In genomic region chr1:19983504-19983903, GRCm38 (mm10) we compare ENCODE assay signal across 16 mouse cellular contexts.
"Had no signal": no experiment of that assay in that cellular context is flagged by ENCODE, and none has a peak within 500 bp of the region (broad histone marks: within the 10 kb centered on the region; RNA-seq: fewer than 3 reads in every experiment).

No protein-coding gene starts in this region.

- H3K27ac ChIP-seq: kidney, postnatal 0 days; limb, embryonic 15.5 days; liver, embryonic 12.5 days; midbrain, embryonic 12.5 days had no signal

- H3K27me3 ChIP-seq: limb, embryonic 15.5 days; liver, embryonic 12.5 days had no signal

- H3K4me3 ChIP-seq: limb, embryonic 15.5 days; liver, embryonic 12.5 days; midbrain, embryonic 12.5 days; myocyte had no signal

- H3K4me1 ChIP-seq: limb, embryonic 15.5 days; liver, embryonic 12.5 days had no signal

- H3K36me3 ChIP-seq: limb, embryonic 15.5 days; liver, embryonic 12.5 days; midbrain, embryonic 12.5 days had no signal

- ATAC-seq: liver, embryonic 12.5 days had no signal

- DNase-seq: kidney, postnatal 36 days; layer of hippocampus, adult 9-11 months; layer of hippocampus, postnatal 36 days; lung, embryonic 14.5 days; lung, postnatal 10 days; lung, postnatal 4 days; retina, postnatal 1 day; right cerebral cortex, postnatal 4 days; spleen, adult 18-20 months; thymus, adult 18-20 months; thymus, postnatal 14 days had no signal

- H3K4me2 ChIP-seq: limb, embryonic 15.5 days; liver, embryonic 12.5 days; lung, embryonic 14.5 days; midbrain, embryonic 12.5 days had no signal

- H3K9me3 ChIP-seq: limb, embryonic 15.5 days; liver, embryonic 12.5 days; midbrain, embryonic 12.5 days had no signal

- H3K9ac ChIP-seq: limb, embryonic 15.5 days; liver, embryonic 12.5 days; lung, embryonic 14.5 days; midbrain, embryonic 12.5 days had no signal
